7 mouse cellular contexts compared by ENCODE assay signal in genomic region chr13:42052696-42053541, GRCm38 (mm10). TPM values are rescaled to one million over a fixed set of nuclear protein-coding genes. Genes with fewer than 3 reads are reported as not detected.
DNase-seq lines count a peak whose midpoint lies in the region; ATAC-seq lines count a peak whose summit lies in the region.

No protein-coding gene starts in this region.

- no peaks in the 10 kb centered on the region; the same call in 1 of the 2 replicates for H3K4me1 ChIP-seq in intestine, embryonic 15.5 days (replicated peaks)

- H3K27me3 ChIP-seq in intestine, embryonic 15.5 days (replicated peaks): no peaks in the 10 kb centered on the region

- H3K27ac ChIP-seq in intestine, embryonic 15.5 days: peak overlapping the region; percentile 91

- ATAC-seq in intestine, embryonic 15.5 days: peak; percentile 40

- H3K4me2 ChIP-seq in intestine, embryonic 15.5 days (replicated peaks): peak overlapping the region; percentile 76

- no peaks in the 10 kb centered on the region for H3K9me3 ChIP-seq in intestine, embryonic 15.5 days

- peak; percentile 61 for DNase-seq in adrenal gland, adult 8-10 months
- DNase-seq in embryo, embryonic 10.5 days (ENCODE audit: low spot score): peak; percentile 87
- peak; percentile 55 for DNase-seq in gastrocnemius, postnatal 25 days
- DNase-seq in left cerebral cortex, postnatal 36 days (ENCODE audit: low spot score in 2 of 2): peak; percentile 74 to 76
- peak; percentile 90 for DNase-seq in mesoderm, embryonic 11.5 days (ENCODE audit: low read depth, low spot score)
- peak; percentile 73 for DNase-seq in right cerebral cortex, postnatal 25 days

- H3K9ac ChIP-seq in intestine, embryonic 15.5 days: peak overlapping the region; percentile 90

- H3K4me3 ChIP-seq in intestine, embryonic 15.5 days (replicated peaks): peak overlapping the region; percentile 92

- WGBS in intestine, embryonic 15.5 days: 1% methylated on average over 41 of the region's 41 CpGs

- 0 out of 2 replicates have a peak, but pooled peaks cover 4% of the 10 kb centered on the region for H3K36me3 ChIP-seq in intestine, embryonic 15.5 days

- intact Hi-C loops in left cerebral cortex, postnatal 36 days (cut with DNase I): loop anchor here (2.0 to 5.0 kb wide), 5 partner anchors 49 to 341 kb away; no protein-coding TSS in a partner anchor

RNA-seq across cellular contexts. Expression of gene Hivep1, which starts 1.1 kb away (rescaled TPM):
- total RNA-seq in adrenal gland, adult 8-10 months (2022): 10 to 100 TPM; 24.7 to 30.9 (median 26.7) TPM
- total RNA-seq in gastrocnemius, postnatal 25 days (2021): 10 to 100 TPM; 12.4 to 14.4 TPM
- polyA plus RNA-seq in intestine, embryonic 15.5 days (2015; fragmentation: Nextera tagmentation; extraction: Ambion mirVana): 8.7 and 10.4 TPM in 2 replicates
- 10 to 100 TPM; 60.9 to 61.3 TPM for total RNA-seq in left cerebral cortex, postnatal 36 days (2021)

Comparison
In these comparisons a context has a peak if more than half of its experiments do, and no peak if none do; other contexts are left out.
1. Peak in every context shown above with its lines: DNase-seq, ATAC-seq, H3K4me3 ChIP-seq and H3K27ac ChIP-seq.